Mouse (Mus musculus) hindbrain, embryonic 11.5 days (tissue): ENCODE results near the gene Cdc45. TPM values are rescaled to one million over a fixed set of nuclear protein-coding genes. Genes with fewer than 3 reads are reported as not detected.

Experiments
- polyA plus RNA-seq: library from polyadenylated mRNA; unstranded; fragments of >200 nt; fragmentation: Nextera tagmentation; extraction: Ambion mirVana; gene quantifications from 2 replicates; pipeline ENCODE4 v1.2.1, GENCODE M21; 2014

Cdc45 gene
- polyA plus RNA-seq, 1 experiment from 2014 or later, result 50.8 TPM

Other genes with a start within 250 kb of the Cdc45 start
- gene Tbx1, start 221.3 kb downstream of the Cdc45 start, polyA plus RNA-seq, result 6.4 and 7.4 TPM in 2 replicates
- gene Gp1bb, start 189.6 kb downstream of the Cdc45 start, polyA plus RNA-seq, result 8.9 and 9.5 TPM in 2 replicates
- gene Gm49601, start 185.6 kb downstream of the Cdc45 start, polyA plus RNA-seq, result 3.9 and 6.0 TPM in 2 replicates
- 63.4 and 64.4 TPM in 2 replicates for gene Sept5, start 182.0 kb downstream of the Cdc45 start, polyA plus RNA-seq
- gene Cldn5, start 35.1 kb downstream of the Cdc45 start, polyA plus RNA-seq, result 25.2 and 31.3 TPM in 2 replicates
- gene Ufd1, start 208 bp downstream of the Cdc45 start, polyA plus RNA-seq, result 89.0 and 96.1 TPM in 2 replicates
- gene 2510002D24Rik, start 24.6 kb upstream of the Cdc45 start, polyA plus RNA-seq, result 19.8 and 25.6 TPM in 2 replicates
- not detected in 2 replicates for gene Gm28539, start 24.6 kb upstream of the Cdc45 start, polyA plus RNA-seq
- 90.9 and 101 TPM in 2 replicates for gene Mrpl40, start 64.9 kb upstream of the Cdc45 start, polyA plus RNA-seq
- 16.4 and 17.6 TPM in 2 replicates for gene Hira, start 65.0 kb upstream of the Cdc45 start, polyA plus RNA-seq